Mouse (Mus musculus) megakaryocyte, embryonic 14.5 days (primary cell): Measurements from ENCODE around the gene Auts2. TPM values are rescaled to one million over a fixed set of nuclear protein-coding genes. Genes with fewer than 3 reads are reported as not detected.

Experiments
- H3K27me3 ChIP-seq: replicated peaks from 2 replicates; pipeline ENCODE3; 2012; ENCODE audit warnings: inconsistent platforms
- H3K36me3 ChIP-seq: replicated peaks from 2 replicates; pipeline ENCODE3; 2012; ENCODE audit warnings: low read length, inconsistent platforms, mixed read lengths
- H3K4me1 ChIP-seq: 2 replicates; pipeline ENCODE4 v1.6.1; 2012; ENCODE audit warnings: inconsistent platforms
- H3K4me3 ChIP-seq: replicated peaks from 2 replicates; pipeline ENCODE3; 2012; ENCODE audit warnings: moderate library complexity, mild to moderate bottlenecking, inconsistent platforms
- H3K9me3 ChIP-seq: 2 replicates; pipeline ENCODE4 v1.6.1; 2012; ENCODE audit warnings: inconsistent platforms
- FLI1 ChIP-seq: IDR thresholded peaks from 2 replicates; pipeline ENCODE4 v1.6.1; 2012; ENCODE audit warnings: low read length, inconsistent platforms, mixed read lengths
- GATA1 ChIP-seq: IDR thresholded peaks from 3 replicates; pipeline ENCODE4 v1.6.1; 2012; ENCODE audit warnings: mixed read lengths, low read length, inconsistent platforms, borderline replicate concordance
- polyA plus RNA-seq: library from polyadenylated mRNA; stranded (reverse); fragments of >175 nt; gene quantifications from 2 replicates; pipeline ENCODE4 v1.2.3, GENCODE M21; 2012; ENCODE audit warnings: low replicate concordance; ENCODE audit not compliant: insufficient read depth

Gene Auts2
- polyA plus RNA-seq, 1 experiment, result 4.0 TPM

DNA sequence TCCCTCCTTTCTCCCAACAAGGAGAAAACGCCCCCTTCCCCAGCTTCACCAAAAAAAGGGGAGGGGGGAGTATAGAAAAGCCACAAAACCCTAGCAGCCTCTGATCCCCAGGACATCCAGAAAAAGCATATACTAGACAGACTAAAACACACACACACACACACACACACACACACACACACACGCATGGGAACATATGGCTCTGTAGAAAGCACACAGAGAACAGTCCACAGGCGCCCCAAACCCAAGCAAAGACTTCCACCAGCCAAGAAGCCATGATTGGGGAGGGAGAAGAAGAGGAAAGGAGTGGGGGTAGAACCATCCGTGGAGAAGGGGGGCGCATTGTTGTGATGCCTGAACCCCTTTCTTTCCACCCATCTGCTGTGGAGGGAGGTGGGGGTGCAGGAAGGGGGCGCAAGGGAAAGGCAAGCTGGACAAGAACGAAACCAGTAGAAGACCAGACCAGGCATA, 2.3 kb downstream of the Auts2 start:
- H3K4me1 ChIP-seq, result peaks cover 28% of the 10 kb centered on the region
- no peak for TF ChIP-seq GATA1
- no peak for TF ChIP-seq FLI1
- no peaks in the 10 kb centered on the region for H3K9me3 ChIP-seq
- peaks cover 63% of the 10 kb centered on the region for H3K27me3 ChIP-seq
- H3K4me3 ChIP-seq, result peak overlapping the region; percentile 81
- no peaks in the 10 kb centered on the region for H3K36me3 ChIP-seq

DNA sequence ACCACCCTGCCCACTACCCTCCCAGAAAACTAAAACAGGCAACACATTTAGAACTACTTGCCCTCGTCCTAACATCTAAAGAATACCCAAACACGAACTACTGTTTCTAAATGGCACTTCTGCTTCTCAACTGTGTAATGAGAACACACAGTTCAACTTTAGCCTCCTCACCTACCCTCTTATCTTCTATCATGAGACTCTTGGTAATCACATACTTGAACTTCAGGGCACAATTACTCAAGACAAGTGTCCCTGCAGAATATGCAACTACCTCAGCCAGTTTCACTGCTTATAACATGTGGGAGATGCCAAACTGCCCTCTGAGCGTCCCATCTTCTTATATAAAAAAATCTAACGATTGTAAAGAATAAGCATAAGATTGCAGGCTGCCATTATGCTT, 5.7 kb downstream of the Auts2 start:
- Histone ChIP-seq H3K4me3 (no peak overlapping the region), H3K4me1 (peaks cover 14% of the 10 kb centered on the region), H3K9me3 (no peaks in the 10 kb centered on the region), H3K36me3 (no peaks in the 10 kb centered on the region), H3K27me3 (peaks cover 31% of the 10 kb centered on the region)
- TF ChIP-seq GATA1, result no peak
- TF ChIP-seq FLI1, result no peak

DNA sequence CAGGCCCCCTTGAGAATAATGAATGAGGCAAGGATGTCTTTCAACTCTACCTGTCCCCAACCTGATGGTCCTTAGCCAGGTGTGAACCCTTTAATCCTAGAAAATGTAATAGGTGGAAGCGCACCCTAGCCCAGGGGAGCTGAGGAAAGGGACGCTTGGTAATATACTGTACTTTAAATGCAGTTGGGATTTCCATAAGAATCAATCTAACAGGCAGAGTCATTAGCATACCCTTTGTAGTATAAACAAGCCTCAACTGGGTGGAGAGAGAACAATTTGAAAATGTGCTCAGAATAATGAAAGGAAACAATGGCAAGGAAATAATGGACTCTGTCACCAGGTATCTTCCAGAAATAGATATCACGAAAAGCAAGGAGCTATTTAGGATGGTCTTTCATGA, 16.7 kb downstream of the Auts2 start:
- Histone ChIP-seq H3K4me3 (no peak overlapping the region), H3K27me3 (no peaks in the 10 kb centered on the region), H3K9me3 (no peaks in the 10 kb centered on the region), H3K4me1 (no peaks in the 10 kb centered on the region), H3K36me3 (no peaks in the 10 kb centered on the region)
- no peak for TF ChIP-seq GATA1
- TF ChIP-seq FLI1, result no peak

DNA sequence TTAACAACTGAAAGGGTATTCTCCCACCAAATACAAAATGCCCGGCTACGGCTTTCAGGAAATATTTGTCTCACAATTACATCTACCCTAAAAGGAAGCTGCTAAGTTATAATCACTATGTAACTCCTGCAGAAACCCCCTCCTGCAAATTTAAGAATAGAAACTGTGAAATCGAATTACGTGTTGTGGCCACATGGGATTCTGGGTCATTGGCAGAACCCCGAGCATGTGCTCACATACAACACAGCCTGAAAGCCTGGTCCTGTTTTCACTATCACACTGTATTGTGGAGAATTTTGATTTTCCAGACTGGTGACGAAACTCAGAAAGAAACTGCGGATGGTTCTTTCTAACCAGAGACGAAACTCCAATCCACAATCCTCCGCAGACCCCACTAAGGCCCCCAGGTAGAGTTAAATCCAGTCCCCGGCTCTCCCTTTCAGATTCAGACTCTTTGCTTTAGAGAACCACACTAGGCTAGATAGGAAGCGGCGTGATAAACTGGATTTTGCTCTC, 21.7 kb downstream of the Auts2 start:
- H3K27me3 ChIP-seq, result no peaks in the 10 kb centered on the region
- H3K4me1 ChIP-seq, result no peaks in the 10 kb centered on the region
- no peaks in the 10 kb centered on the region for H3K9me3 ChIP-seq
- no peaks in the 10 kb centered on the region for H3K36me3 ChIP-seq
- no peak overlapping the region for H3K4me3 ChIP-seq
- no peak for TF ChIP-seq GATA1
- TF ChIP-seq FLI1, result no peak

DNA sequence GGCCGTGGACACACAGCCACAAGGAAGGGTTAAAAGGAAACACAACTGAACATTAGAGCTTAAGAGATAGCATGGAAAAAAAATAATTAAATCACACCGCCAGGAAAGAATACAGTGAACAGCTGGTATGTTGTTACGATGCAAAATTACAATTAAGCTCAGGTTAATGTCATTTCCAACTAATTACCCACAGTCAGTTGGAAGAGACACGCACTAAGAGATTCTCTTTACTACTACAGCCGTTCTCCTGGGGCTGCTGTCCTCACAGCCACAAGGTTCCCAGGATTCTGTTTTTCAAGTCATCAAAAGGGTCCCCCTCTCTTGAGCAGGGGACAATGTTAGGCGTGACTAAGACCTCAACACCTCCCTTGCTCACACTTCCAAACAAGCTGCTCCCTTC, 25.3 kb downstream of the Auts2 start:
- TF ChIP-seq FLI1 (no peak), GATA1 (no peak)
- H3K9me3 ChIP-seq, result no peaks in the 10 kb centered on the region

DNA sequence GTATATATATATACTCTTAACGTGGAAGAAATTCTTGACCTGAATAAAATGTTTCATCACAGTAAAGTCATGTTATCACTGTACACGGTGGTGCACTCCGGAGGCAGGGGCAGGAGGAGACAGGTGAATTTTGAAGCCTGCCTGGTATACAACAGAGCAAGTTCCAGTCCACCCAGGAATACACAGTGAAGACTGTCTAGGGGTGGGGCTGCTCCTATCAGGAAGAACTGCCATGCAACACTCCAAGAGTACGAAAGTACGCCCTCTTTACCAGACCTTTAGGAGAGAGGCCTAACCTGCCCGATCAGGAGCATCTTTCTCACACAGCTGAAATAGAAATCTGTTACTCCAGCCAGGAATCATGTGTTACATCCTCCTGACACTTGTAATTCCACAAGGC, 28.6 kb downstream of the Auts2 start:
- H3K36me3 ChIP-seq, result no peaks in the 10 kb centered on the region
- H3K4me3 ChIP-seq, result no peak overlapping the region
- no peaks in the 10 kb centered on the region for H3K9me3 ChIP-seq
- H3K4me1 ChIP-seq, result no peaks in the 10 kb centered on the region
- TF ChIP-seq FLI1, result no peak
- TF ChIP-seq GATA1, result no peak
- no peaks in the 10 kb centered on the region for H3K27me3 ChIP-seq

More for the DNA sequence above, 25.3 kb downstream of the Auts2 start:
- H3K4me1 ChIP-seq, result no peaks in the 10 kb centered on the region
- H3K27me3 ChIP-seq, result no peaks in the 10 kb centered on the region
- H3K4me3 ChIP-seq, result no peak overlapping the region
- H3K36me3 ChIP-seq, result no peaks in the 10 kb centered on the region

DNA sequence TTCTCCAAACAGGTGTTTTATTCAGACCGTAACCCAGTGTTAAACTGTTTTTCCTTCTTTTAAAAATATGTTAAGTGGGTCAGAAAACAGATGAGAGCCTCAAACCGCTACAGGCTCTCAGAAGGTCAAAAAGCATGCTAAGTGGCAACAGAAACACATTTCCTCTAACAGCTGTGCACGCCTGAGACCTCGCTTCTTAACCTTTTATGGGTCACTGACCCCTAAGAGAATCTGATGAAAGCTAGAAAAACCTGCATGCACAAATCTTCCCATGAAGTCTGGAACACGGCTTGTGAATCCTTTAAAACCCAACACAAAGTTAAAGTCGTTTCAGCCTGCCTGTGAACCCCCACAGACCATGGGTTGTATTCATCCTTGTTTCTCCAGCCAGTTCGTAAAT, 29.9 kb downstream of the Auts2 start:
- H3K27me3 ChIP-seq, result no peaks in the 10 kb centered on the region
- no peaks in the 10 kb centered on the region for H3K9me3 ChIP-seq
- H3K4me3 ChIP-seq, result no peak overlapping the region
- H3K36me3 ChIP-seq, result no peaks in the 10 kb centered on the region
- H3K4me1 ChIP-seq, result no peaks in the 10 kb centered on the region
- TF ChIP-seq FLI1 (no peak), GATA1 (no peak)

DNA sequence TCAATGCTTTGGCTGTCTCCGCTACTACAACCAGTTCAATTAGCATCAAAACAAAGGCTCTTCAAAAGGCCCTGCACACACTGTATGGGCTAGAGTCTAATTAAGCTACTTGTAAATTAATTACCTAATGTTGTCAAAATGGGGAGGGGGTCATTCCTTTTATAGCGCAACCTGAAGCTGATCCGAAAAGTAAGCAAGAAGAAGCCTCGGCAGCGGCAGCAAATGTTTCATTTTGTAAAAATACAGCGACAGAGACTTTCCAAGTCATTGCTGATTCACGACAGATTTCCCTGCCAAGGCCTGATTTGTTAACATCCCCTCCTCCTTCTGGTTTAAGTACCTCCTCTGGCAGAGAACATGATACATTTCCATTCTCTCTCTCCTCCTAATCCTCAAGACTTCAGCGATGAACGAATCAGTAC, 33.7 kb downstream of the Auts2 start:
- Histone ChIP-seq H3K4me1 (no peaks in the 10 kb centered on the region), H3K9me3 (no peaks in the 10 kb centered on the region), H3K36me3 (no peaks in the 10 kb centered on the region), H3K4me3 (no peak overlapping the region), H3K27me3 (no peaks in the 10 kb centered on the region)
- TF ChIP-seq GATA1 (no peak), FLI1 (no peak)

DNA sequence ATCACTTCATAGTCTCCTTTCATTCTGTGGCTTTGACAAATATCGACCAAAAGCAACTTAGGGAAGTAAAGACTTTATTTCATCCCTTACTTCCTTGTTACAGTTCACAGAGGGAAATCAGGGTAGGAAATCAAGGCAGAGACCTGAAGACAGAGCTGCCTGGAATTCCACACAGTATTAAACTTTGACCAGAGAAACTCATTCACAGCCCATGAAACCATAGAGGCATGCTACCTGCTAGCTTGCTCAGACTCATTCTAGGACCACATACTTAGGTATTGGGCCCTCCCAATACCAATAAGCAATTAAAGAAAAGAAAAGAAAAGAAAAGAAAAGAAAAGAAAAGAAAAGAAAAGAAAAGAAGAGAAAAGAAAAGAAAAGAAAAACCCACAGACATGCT, 38.3 kb downstream of the Auts2 start:
- H3K4me1 ChIP-seq, result no peaks in the 10 kb centered on the region
- TF ChIP-seq GATA1, result no peak
- no peak for TF ChIP-seq FLI1
- no peaks in the 10 kb centered on the region for H3K36me3 ChIP-seq
- no peaks in the 10 kb centered on the region for H3K27me3 ChIP-seq
- H3K4me3 ChIP-seq, result no peak overlapping the region
- no peaks in the 10 kb centered on the region for H3K9me3 ChIP-seq

DNA sequence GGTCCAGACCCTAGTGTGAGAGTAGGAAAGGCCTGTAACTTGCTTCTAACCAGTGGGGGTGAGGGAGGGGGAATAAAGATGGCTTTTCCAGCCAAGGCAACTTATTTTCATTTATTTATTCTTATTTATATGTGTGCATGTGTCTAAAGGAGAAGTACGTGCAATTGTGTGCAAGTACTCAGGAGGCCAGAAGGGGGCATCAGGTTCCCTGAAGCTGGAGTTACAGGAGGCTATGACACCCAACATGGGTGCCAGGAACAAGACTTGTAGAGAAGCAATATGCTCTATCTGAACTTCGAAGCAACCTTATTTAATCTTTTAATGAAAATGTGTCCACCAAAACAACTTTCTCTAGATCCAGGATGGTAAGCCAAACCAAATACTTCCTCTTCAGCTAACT, 39.7 kb downstream of the Auts2 start:
- Histone ChIP-seq H3K4me3 (no peak overlapping the region), H3K36me3 (no peaks in the 10 kb centered on the region), H3K9me3 (no peaks in the 10 kb centered on the region), H3K4me1 (no peaks in the 10 kb centered on the region), H3K27me3 (no peaks in the 10 kb centered on the region)
- TF ChIP-seq GATA1, result no peak
- TF ChIP-seq FLI1, result no peak

DNA sequence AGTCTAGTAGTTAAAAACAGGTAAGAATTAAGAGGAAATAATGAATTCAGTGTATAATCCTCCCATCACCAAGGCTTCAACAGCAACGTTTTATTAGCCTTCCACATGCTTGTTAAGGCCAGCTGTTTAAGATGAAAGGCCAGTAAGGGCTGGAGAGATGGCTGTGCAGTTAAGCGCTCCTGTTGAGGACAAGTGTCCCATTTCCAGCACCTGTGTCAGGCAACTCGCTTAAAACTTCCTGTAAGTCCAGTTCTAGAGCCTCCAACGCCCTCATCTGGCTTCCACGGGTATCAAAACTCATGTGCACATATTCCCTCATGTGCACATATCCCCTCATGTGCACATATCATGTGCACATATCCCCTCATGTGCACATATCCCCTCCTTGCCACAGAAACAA, 41.1 kb downstream of the Auts2 start:
- Histone ChIP-seq H3K9me3 (no peaks in the 10 kb centered on the region), H3K4me3 (no peak overlapping the region), H3K36me3 (no peaks in the 10 kb centered on the region), H3K27me3 (no peaks in the 10 kb centered on the region), H3K4me1 (no peaks in the 10 kb centered on the region)
- TF ChIP-seq GATA1 (no peak), FLI1 (no peak)
